Mouse (Mus musculus) neural tube, embryonic 11.5 days (tissue): ENCODE results near the gene Trpm3. TPM values are rescaled to one million over a fixed set of nuclear protein-coding genes. Genes with fewer than 3 reads are reported as not detected.
"Not testable (repeated sequence)": the region's sequence is repeated elsewhere in the genome, so short reads cannot be mapped to it uniquely, and the experiment has no call there.

ENCODE experiments used
- ATAC-seq: fragments of 200-750 bp; cut with Nextera tagmentation; 2 replicates; pipeline ENCODE4 v1.8.0; 2017; ENCODE audit warnings: moderate number of reproducible peaks, mild to moderate bottlenecking, moderate TSS enrichment, moderate library complexity; ENCODE audit not compliant: insufficient read depth, low FRiP score, low TSS enrichment
- DNase-seq: peaks from one replicate; pipeline ENCODE4 v3.0.0-alpha.2; 2015; ENCODE audit warnings: low spot score
- H3K27ac ChIP-seq: fragments of 300-500 bp; sonication (generic); 2 replicates; pipeline ENCODE4 v1.5.1; 2014; ENCODE audit warnings: low read depth, mild to moderate bottlenecking, low read length
- H3K27me3 ChIP-seq: fragments of 300-500 bp; sonication (generic); 2 replicates; pipeline ENCODE4 v1.6.1; 2014; ENCODE audit warnings: mild to moderate bottlenecking, low read length, mixed read lengths; ENCODE audit not compliant: control insufficient read depth, insufficient read depth
- H3K36me3 ChIP-seq: fragments of 300-500 bp; sonication (generic); 2 replicates; pipeline ENCODE4 v1.6.1; 2014; ENCODE audit warnings: mild to moderate bottlenecking, low read length, moderate library complexity, mixed read lengths; ENCODE audit not compliant: control insufficient read depth, insufficient read depth
- H3K4me1 ChIP-seq: fragments of 300-500 bp; sonication (generic); 2 replicates; pipeline ENCODE4 v1.6.1; 2014; ENCODE audit warnings: low read length, mixed read lengths; ENCODE audit not compliant: control insufficient read depth, insufficient read depth
- H3K4me2 ChIP-seq: fragments of 300-500 bp; sonication (generic); 2 replicates; pipeline ENCODE4 v1.6.1; 2014; ENCODE audit warnings: low read depth, mild to moderate bottlenecking, moderate library complexity
- H3K4me3 ChIP-seq: fragments of 300-500 bp; sonication (generic); 2 replicates; pipeline ENCODE4 v1.5.1; 2014; ENCODE audit warnings: low read depth, low read length
- H3K9ac ChIP-seq: fragments of 300-500 bp; sonication (generic); 2 replicates; pipeline ENCODE4 v1.6.1; 2014; ENCODE audit warnings: mild to moderate bottlenecking, low read length
- H3K9me3 ChIP-seq: fragments of 300-500 bp; sonication (generic); 2 replicates; pipeline ENCODE4 v1.6.1; 2016; ENCODE audit warnings: low read length; ENCODE audit not compliant: control insufficient read depth
- WGBS: fragments of 180-500 bp; shearing (Covaris S2); extraction: QIAGEN DNeasy Blood & Tissue Kit; methylation state at CpG from one replicate; pipeline ENCODE4 v1.1.7; 2014; 5-methylcytosine and 5-hydroxymethylcytosine counted together
- polyA plus RNA-seq: library from polyadenylated mRNA; unstranded; fragments of >200 nt; fragmentation: Nextera tagmentation; extraction: Ambion mirVana; gene quantifications from 2 replicates; pipeline ENCODE4 v1.2.1, GENCODE M21; 2014

Trpm3 gene
- polyA plus RNA-seq, 1 experiment from 2014 or later, result 0.80 TPM

DNA sequence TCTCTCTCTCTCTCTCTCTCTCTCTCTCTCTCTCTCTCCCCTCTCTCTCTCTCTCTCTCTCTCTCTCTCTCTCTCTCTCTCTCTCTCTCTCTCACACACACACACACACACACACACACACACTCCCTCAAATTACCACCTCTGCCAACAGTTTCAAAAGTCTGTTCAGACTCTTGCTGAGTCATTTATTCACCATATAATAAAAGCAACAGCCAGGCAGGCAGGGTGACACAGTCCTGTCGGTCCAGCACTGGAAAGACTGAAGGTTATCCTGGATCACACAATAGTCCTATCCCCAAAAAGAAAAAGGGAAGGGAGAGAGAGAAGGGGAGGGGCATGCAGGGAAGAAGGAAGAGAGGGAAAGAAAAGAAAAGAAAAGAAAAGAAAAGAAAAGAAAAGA, 894.5 kb downstream of the Trpm3 start:
- not testable (repeated sequence) for ATAC-seq, H3K4me2 ChIP-seq, H3K4me3 ChIP-seq, H3K9ac ChIP-seq, H3K4me1 ChIP-seq, H3K27ac ChIP-seq, H3K36me3 ChIP-seq, H3K9me3 ChIP-seq, DNase-seq, H3K27me3 ChIP-seq
- WGBS, result 75% methylated on average over 1 of the region's 1 CpGs

DNA sequence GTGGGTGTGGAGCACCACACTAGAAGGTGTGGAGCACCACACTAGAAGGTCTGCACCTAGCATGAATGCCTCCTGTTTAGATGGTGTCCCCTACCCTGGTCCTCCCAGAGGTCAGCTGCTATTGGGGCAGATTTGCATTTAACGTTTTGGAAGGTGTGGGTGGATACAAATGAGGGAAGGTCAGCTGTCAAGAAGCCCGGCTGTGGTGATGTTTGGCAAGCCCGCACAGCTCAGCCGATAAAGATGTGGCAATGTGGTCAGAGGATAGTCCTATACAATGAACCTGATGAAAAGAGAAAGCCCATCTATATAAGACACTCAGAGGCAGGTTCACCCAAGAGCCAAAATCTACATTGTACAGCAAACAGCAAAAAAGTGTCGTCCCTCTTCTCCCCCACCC, 895.3 kb downstream of the Trpm3 start:
- no peak for ATAC-seq
- H3K4me3 ChIP-seq, result no peak overlapping the region

DNA sequence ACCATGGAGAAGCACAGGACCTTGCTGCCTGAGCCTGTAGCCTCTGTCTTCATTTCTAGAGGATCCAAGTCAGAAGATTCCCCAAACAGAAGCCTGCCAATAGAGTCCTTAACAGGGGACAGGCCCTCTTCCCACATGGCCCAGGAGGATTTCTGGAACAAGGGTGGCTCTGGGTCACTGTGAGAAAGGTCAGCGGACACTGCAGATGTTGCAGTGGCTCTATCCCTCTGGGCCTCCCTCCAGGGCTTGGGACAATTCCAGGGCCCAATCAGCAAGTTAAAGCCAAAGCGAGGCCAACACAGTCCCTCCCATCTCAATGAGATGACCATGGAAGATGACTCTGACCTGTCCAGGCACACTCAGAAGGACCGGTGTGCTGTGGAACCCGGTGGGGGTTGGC, 896.1 kb downstream of the Trpm3 start:
- H3K9me3 ChIP-seq, result no peaks in the 10 kb centered on the region
- 93% methylated on average over 4 of the region's 4 CpGs for WGBS
- no peak for ATAC-seq
- H3K27me3 ChIP-seq, result no peaks in the 10 kb centered on the region
- no peak overlapping the region for H3K4me2 ChIP-seq
- H3K9ac ChIP-seq, result no peak overlapping the region
- no peak overlapping the region for H3K27ac ChIP-seq
- H3K4me1 ChIP-seq, result no peaks in the 10 kb centered on the region
- no peak overlapping the region for H3K4me3 ChIP-seq
- no peak for DNase-seq
- H3K36me3 ChIP-seq, result no peaks in the 10 kb centered on the region

More for the DNA sequence above, 895.3 kb downstream of the Trpm3 start:
- WGBS, result 82% methylated on average over 5 of the region's 5 CpGs
- H3K27me3 ChIP-seq, result no peaks in the 10 kb centered on the region
- H3K36me3 ChIP-seq, result no peaks in the 10 kb centered on the region
- H3K9ac ChIP-seq, result no peak overlapping the region
- H3K27ac ChIP-seq, result no peak overlapping the region
- no peak overlapping the region for H3K4me2 ChIP-seq
- no peaks in the 10 kb centered on the region for H3K9me3 ChIP-seq
- DNase-seq, result no peak
- no peaks in the 10 kb centered on the region for H3K4me1 ChIP-seq

DNA sequence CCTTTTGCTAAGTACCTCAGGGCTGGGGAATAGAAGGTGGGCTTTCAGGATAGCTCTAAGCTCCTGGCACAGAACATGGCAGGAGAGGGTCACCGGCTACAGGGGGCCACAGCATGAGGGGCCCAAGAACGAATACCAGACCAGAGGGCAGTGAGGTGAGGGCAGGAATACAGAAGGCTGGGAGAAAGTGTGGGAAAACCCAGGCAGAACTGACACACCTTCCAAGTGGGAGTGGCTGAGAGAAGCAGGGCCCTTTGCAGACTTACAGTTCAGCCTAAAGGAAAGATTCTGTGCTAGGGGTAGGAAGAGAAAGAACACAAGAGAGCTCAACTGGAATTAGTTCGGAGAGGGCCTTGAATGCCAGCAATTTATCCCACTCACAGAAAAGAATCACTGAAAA, 896.9 kb downstream of the Trpm3 start:
- Histone ChIP-seq H3K27ac (no peak overlapping the region), H3K36me3 (no peaks in the 10 kb centered on the region), H3K27me3 (no peaks in the 10 kb centered on the region), H3K4me2 (no peak overlapping the region), H3K9ac (no peak overlapping the region), H3K4me3 (no peak overlapping the region), H3K4me1 (no peaks in the 10 kb centered on the region), H3K9me3 (no peaks in the 10 kb centered on the region)
- DNase-seq, result no peak
- ATAC-seq, result no peak
- 88% methylated on average over 3 of the region's 3 CpGs for WGBS

DNA sequence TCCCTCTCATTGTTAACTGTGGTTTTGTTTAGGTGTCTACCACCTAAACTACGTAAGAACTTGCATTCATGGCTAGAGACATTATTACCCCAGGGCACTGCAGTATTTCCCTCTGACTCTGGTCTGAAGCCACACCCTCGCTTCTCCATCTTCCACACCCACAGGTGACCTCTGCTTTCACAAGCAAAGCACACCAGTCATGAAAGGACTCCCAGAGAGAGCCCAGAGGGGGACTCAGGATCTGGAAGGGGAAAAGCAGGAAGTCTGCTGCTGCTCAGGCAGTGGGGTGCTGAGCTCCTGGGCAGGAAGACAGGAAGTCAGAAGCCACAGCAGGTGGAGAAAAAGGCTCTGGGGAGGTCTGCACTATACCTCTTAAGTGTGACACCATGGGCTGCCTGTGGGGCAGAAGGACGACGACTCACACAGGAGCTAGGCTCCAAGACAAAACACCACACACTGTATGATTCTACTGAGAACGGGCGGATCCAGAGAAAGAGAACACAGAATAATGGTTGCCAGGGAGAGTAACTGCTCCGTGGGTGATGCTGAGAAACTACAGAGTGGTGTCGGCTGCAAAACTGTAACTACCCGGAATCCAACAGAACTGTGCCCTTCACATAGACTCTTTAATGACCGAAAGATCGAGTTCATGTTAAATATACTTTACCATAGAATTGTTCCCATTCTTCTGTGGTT, 898.1 kb downstream of the Trpm3 start:
- no peak overlapping the region for H3K27ac ChIP-seq

DNA sequence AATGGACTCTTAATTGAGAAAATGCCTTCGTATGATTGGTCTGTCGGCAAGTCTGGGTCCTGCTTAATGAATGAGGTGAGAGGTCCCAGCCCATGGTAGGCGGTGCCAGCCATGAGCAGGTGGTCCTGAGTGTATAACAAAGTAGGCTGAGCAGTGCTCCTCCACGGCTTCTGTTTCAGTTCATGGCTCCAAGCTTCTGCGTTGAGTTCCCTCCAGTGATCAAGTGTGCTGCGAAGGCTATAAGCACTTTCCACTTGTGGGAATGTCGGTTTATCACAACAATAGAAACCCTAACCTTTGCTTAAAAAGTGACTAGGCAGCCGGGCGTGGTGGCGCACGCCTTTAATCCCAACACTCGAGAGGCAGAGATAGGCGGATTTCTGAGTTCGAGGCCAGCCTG, 898.7 kb downstream of the Trpm3 start:
- no peaks in the 10 kb centered on the region for H3K36me3 ChIP-seq
- no peak overlapping the region for H3K9ac ChIP-seq
- H3K4me2 ChIP-seq, result no peak overlapping the region
- no peak overlapping the region for H3K27ac ChIP-seq
- no peak for DNase-seq
- no peaks in the 10 kb centered on the region for H3K4me1 ChIP-seq
- no peak overlapping the region for H3K4me3 ChIP-seq
- 83% methylated on average over 14 of the region's 14 CpGs for WGBS
- H3K27me3 ChIP-seq, result no peaks in the 10 kb centered on the region
- no peaks in the 10 kb centered on the region for H3K9me3 ChIP-seq
- no peak for ATAC-seq

More for the DNA sequence above, 898.1 kb downstream of the Trpm3 start:
- 61% methylated on average over 11 of the region's 11 CpGs for WGBS
- no peak for ATAC-seq
- no peaks in the 10 kb centered on the region for H3K9me3 ChIP-seq
- no peaks in the 10 kb centered on the region for H3K36me3 ChIP-seq
- DNase-seq, result no peak
- H3K9ac ChIP-seq, result no peak overlapping the region
- H3K27me3 ChIP-seq, result no peaks in the 10 kb centered on the region
- no peaks in the 10 kb centered on the region for H3K4me1 ChIP-seq
- H3K4me2 ChIP-seq, result no peak overlapping the region
- H3K4me3 ChIP-seq, result no peak overlapping the region

DNA sequence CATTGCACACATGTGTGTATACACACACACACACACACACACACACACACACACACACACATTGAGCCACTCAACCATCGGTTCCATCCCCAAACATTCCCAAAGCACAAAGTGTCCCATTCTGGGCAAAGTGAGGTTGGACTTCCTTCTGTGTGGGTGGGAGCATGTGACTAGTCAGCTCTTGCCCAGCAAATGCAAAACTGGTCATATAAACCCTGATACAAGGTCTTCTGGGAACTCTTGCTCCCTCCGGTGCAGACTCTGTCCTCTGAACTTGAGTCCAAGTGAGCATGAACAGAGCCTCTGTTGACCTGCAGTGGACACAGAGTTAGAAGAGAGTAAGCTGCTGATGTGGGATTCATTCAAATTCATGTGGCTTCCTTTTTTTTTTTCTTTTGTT, 899.5 kb downstream of the Trpm3 start:
- Histone ChIP-seq H3K27me3 (no peaks in the 10 kb centered on the region), H3K27ac (no peak overlapping the region), H3K9me3 (no peaks in the 10 kb centered on the region), H3K36me3 (no peaks in the 10 kb centered on the region), H3K4me2 (no peak overlapping the region), H3K4me1 (no peaks in the 10 kb centered on the region), H3K9ac (no peak overlapping the region), H3K4me3 (no peak overlapping the region)
- ATAC-seq (no peak), DNase-seq (no peak)
- 89% methylated on average over 2 of the region's 2 CpGs for WGBS

DNA sequence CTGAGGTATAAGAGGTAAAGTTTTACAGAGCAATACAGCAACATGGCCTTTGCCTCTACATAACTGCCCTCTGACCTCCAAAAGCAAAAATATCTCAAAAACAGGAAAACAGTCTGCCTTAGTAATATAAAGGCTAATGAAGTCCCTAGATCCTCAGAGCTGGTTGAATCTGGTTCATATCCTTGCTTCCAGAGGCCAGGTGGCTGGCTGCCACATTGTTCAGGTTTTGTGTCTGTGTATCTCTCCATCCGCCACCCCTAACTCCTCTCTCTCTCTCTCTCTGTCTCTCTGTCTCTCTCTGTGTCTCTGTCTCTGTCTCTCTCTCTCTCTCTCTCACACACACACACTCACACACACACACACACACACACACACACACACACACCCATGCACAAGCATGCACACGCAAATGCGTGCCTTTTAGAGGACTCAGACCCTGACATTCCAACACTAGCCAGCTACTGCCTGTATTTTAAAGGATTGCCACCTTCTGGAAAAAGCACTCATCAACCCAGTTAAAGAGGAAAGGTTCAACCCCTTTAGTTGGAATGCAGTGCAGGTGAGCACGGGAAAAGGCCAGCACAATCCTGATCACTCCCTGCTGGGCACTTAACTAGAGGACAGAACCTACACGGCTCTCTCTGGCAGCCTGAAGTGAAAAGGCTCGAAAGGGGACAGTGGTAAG, 902.8 kb downstream of the Trpm3 start:
- ATAC-seq, result no peak
- Histone ChIP-seq H3K27me3 (no peaks in the 10 kb centered on the region), H3K27ac (no peak overlapping the region), H3K4me3 (no peak overlapping the region), H3K4me1 (no peaks in the 10 kb centered on the region), H3K36me3 (no peaks in the 10 kb centered on the region), H3K9me3 (no peaks in the 10 kb centered on the region), H3K4me2 (no peak overlapping the region), H3K9ac (no peak overlapping the region)
- DNase-seq, result no peak
- 63% methylated on average over 6 of the region's 6 CpGs for WGBS

DNA sequence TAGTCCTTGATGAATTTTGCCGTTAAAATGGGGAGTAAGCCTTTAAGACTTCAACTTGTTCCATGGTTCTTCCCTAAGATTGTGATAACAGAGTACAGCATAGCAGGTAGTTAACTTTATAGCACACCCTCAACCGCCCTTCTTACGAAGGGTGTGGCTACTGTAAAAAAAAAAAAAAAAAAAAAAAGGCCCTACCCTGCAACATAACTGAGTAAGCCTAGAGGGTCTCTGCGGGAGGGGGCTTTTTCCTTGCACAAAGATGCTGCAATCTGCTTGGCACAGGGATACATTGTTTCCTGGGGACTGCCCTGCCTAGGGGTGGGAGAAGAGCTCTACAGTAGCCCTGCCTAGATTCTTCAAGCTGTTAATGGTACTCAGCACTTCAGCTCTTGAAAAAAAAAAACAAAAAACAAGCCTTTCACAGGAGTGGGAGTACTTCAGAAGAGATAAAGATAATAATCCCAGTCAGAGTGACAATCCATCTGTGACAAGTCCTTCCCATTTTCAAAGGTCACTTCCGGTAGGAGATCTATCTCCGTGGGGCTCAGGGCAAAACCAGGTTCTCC, 903.4 kb downstream of the Trpm3 start:
- H3K27ac ChIP-seq, result no peak overlapping the region
- ATAC-seq, result no peak
- no peak overlapping the region for H3K4me3 ChIP-seq
- H3K9me3 ChIP-seq, result no peaks in the 10 kb centered on the region
- WGBS, result 70% methylated on average over 6 of the region's 6 CpGs
- H3K4me2 ChIP-seq, result no peak overlapping the region
- H3K36me3 ChIP-seq, result no peaks in the 10 kb centered on the region
- H3K9ac ChIP-seq, result no peak overlapping the region
- DNase-seq, result no peak
- H3K4me1 ChIP-seq, result no peaks in the 10 kb centered on the region
- H3K27me3 ChIP-seq, result no peaks in the 10 kb centered on the region
